Mouse (Mus musculus): ENCODE data around the gene Spns2. TPM values are rescaled to one million over a fixed set of nuclear protein-coding genes. Genes with fewer than 3 reads are reported as not detected.
A peak's percentile ranks its signal among the peaks of the same experiment; 100 is the strongest.

Gene Spns2
- polyA plus RNA-seq, 1 experiment from 2014 or later: 23.6 TPM

GRCm38 (mm10) chr11:72481952-72482351 is 7.8 kb downstream of the Spns2 start:
- H3K4me1 ChIP-seq (replicated peaks; ENCODE audit: control insufficient read depth, insufficient read depth): peaks cover 2% of the 10 kb centered on the region; the same call in 1 of the 2 replicates
- no peak overlapping the region for H3K9ac ChIP-seq (ENCODE audit: low read length)
- H3K27ac ChIP-seq (replicated peaks): 0 out of 2 replicates have a peak overlapping the region, but pooled peaks have one; percentile 56
- DNase-seq (ENCODE audit: low spot score) (no peak), ATAC-seq (ENCODE audit: low FRiP score, low TSS enrichment) (no peak)
- no peak overlapping the region for H3K4me2 ChIP-seq (replicated peaks; ENCODE audit: low read depth)
- no peak overlapping the region for H3K4me3 ChIP-seq (ENCODE audit: low read depth, low read length)
- 61% methylated on average over 4 of the region's 4 CpGs for WGBS
- H3K9me3 ChIP-seq (ENCODE audit: control insufficient read depth, low read length): no peaks in the 10 kb centered on the region
- no peaks in the 10 kb centered on the region for H3K36me3 ChIP-seq (ENCODE audit: control insufficient read depth, insufficient read depth, low read length)
- TF ChIP-seq EP300 (optimal IDR thresholded peaks at IDR 0.05) (no peak), CTCF (IDR thresholded peaks at IDR 0.05; ENCODE audit: low read depth) (no peak)
- no peaks in the 10 kb centered on the region for H3K27me3 ChIP-seq (ENCODE audit: control insufficient read depth, insufficient read depth, low read length)

GRCm38 (mm10) chr11:72481313-72481712 is 8.4 kb downstream of the Spns2 start:
- H3K27ac ChIP-seq (replicated peaks): no peak overlapping the region
- no peaks in the 10 kb centered on the region for H3K27me3 ChIP-seq (ENCODE audit: control insufficient read depth, insufficient read depth, low read length)
- no peaks in the 10 kb centered on the region for H3K9me3 ChIP-seq (ENCODE audit: control insufficient read depth, low read length)
- H3K4me3 ChIP-seq (ENCODE audit: low read depth, low read length): no peak overlapping the region
- 54% methylated on average over 5 of the region's 5 CpGs for WGBS
- TF ChIP-seq EP300 (optimal IDR thresholded peaks at IDR 0.05) (no peak), CTCF (IDR thresholded peaks at IDR 0.05; ENCODE audit: low read depth) (no peak)
- H3K4me1 ChIP-seq (replicated peaks; ENCODE audit: control insufficient read depth, insufficient read depth): peaks cover 2% of the 10 kb centered on the region; the same call in 1 of the 2 replicates
- ATAC-seq (ENCODE audit: low FRiP score, low TSS enrichment) (no peak), DNase-seq (ENCODE audit: low spot score) (no peak)
- no peaks in the 10 kb centered on the region for H3K36me3 ChIP-seq (ENCODE audit: control insufficient read depth, insufficient read depth, low read length)
- H3K4me2 ChIP-seq (replicated peaks; ENCODE audit: low read depth): no peak overlapping the region
- H3K9ac ChIP-seq (ENCODE audit: low read length): no peak overlapping the region

GRCm38 (mm10) chr11:72479499-72479898 is 10.2 kb downstream of the Spns2 start:
- ATAC-seq (ENCODE audit: low FRiP score, low TSS enrichment) (no peak), DNase-seq (ENCODE audit: low spot score) (no peak)
- Histone ChIP-seq H3K27ac (replicated peaks) (no peak overlapping the region), H3K4me2 (replicated peaks; ENCODE audit: low read depth) (no peak overlapping the region), H3K36me3 (ENCODE audit: control insufficient read depth, insufficient read depth, low read length) (no peaks in the 10 kb centered on the region), H3K27me3 (ENCODE audit: control insufficient read depth, insufficient read depth, low read length) (no peaks in the 10 kb centered on the region), H3K4me1 (replicated peaks; ENCODE audit: control insufficient read depth, insufficient read depth) (peaks cover 2% of the 10 kb centered on the region; the same call in 1 of the 2 replicates), H3K4me3 (ENCODE audit: low read depth, low read length) (no peak overlapping the region), H3K9me3 (ENCODE audit: control insufficient read depth, low read length) (no peaks in the 10 kb centered on the region), H3K9ac (ENCODE audit: low read length) (no peak overlapping the region)
- 72% methylated on average over 2 of the region's 2 CpGs for WGBS
- TF ChIP-seq CTCF (IDR thresholded peaks at IDR 0.05; ENCODE audit: low read depth) (no peak), EP300 (optimal IDR thresholded peaks at IDR 0.05) (no peak)

GRCm38 (mm10) chr11:72478228-72478627 is 11.5 kb downstream of the Spns2 start:
- Histone ChIP-seq H3K36me3 (ENCODE audit: control insufficient read depth, insufficient read depth, low read length) (no peaks in the 10 kb centered on the region), H3K4me3 (ENCODE audit: low read depth, low read length) (no peak overlapping the region), H3K9ac (ENCODE audit: low read length) (no peak overlapping the region), H3K27me3 (ENCODE audit: control insufficient read depth, insufficient read depth, low read length) (no peaks in the 10 kb centered on the region), H3K9me3 (ENCODE audit: control insufficient read depth, low read length) (no peaks in the 10 kb centered on the region), H3K4me1 (replicated peaks; ENCODE audit: control insufficient read depth, insufficient read depth) (peaks cover 2% of the 10 kb centered on the region; the same call in 1 of the 2 replicates), H3K4me2 (replicated peaks; ENCODE audit: low read depth) (no peak overlapping the region), H3K27ac (replicated peaks) (peak overlapping the region; percentile 61)
- 60% methylated on average over 6 of the region's 6 CpGs for WGBS
- ATAC-seq (ENCODE audit: low FRiP score, low TSS enrichment) (no peak), DNase-seq (ENCODE audit: low spot score) (no peak)
- TF ChIP-seq EP300 (optimal IDR thresholded peaks at IDR 0.05): no peak
- no peak for TF ChIP-seq CTCF (IDR thresholded peaks at IDR 0.05; ENCODE audit: low read depth)

GRCm38 (mm10) chr11:72477653-72478052 is 12.1 kb downstream of the Spns2 start:
- Histone ChIP-seq H3K4me1 (replicated peaks; ENCODE audit: control insufficient read depth, insufficient read depth) (peaks cover 2% of the 10 kb centered on the region; the same call in 1 of the 2 replicates), H3K36me3 (ENCODE audit: control insufficient read depth, insufficient read depth, low read length) (no peaks in the 10 kb centered on the region), H3K27me3 (ENCODE audit: control insufficient read depth, insufficient read depth, low read length) (no peaks in the 10 kb centered on the region), H3K4me3 (ENCODE audit: low read depth, low read length) (no peak overlapping the region), H3K9me3 (ENCODE audit: control insufficient read depth, low read length) (no peaks in the 10 kb centered on the region), H3K4me2 (replicated peaks; ENCODE audit: low read depth) (no peak overlapping the region), H3K27ac (replicated peaks) (peak overlapping the region; percentile 61; the same call in 1 of the 2 replicates), H3K9ac (ENCODE audit: low read length) (no peak overlapping the region)
- TF ChIP-seq CTCF (IDR thresholded peaks at IDR 0.05; ENCODE audit: low read depth) (no peak), EP300 (optimal IDR thresholded peaks at IDR 0.05) (no peak)
- WGBS: 74% methylated on average over 1 of the region's 1 CpGs
- DNase-seq (ENCODE audit: low spot score) (no peak), ATAC-seq (ENCODE audit: low FRiP score, low TSS enrichment) (no peak)

- H3K4me2 ChIP-seq (replicated peaks; ENCODE audit: low read depth): no peak overlapping the region
- H3K9me3 ChIP-seq (ENCODE audit: control insufficient read depth, low read length): no peaks in the 10 kb centered on the region
- TF ChIP-seq EP300 (optimal IDR thresholded peaks at IDR 0.05): no peak
- no peak for TF ChIP-seq CTCF (IDR thresholded peaks at IDR 0.05; ENCODE audit: low read depth)
- DNase-seq (ENCODE audit: low spot score): no peak
- H3K27me3 ChIP-seq (ENCODE audit: control insufficient read depth, insufficient read depth, low read length): no peaks in the 10 kb centered on the region
- peaks cover 2% of the 10 kb centered on the region; the same call in 1 of the 2 replicates for H3K4me1 ChIP-seq (replicated peaks; ENCODE audit: control insufficient read depth, insufficient read depth)
- H3K4me3 ChIP-seq (ENCODE audit: low read depth, low read length): no peak overlapping the region
- ATAC-seq (ENCODE audit: low FRiP score, low TSS enrichment): peak; percentile 14; the same call in 1 of the 2 replicates
- no peak overlapping the region for H3K9ac ChIP-seq (ENCODE audit: low read length)
- H3K36me3 ChIP-seq (ENCODE audit: control insufficient read depth, insufficient read depth, low read length): no peaks in the 10 kb centered on the region
- peak overlapping the region; percentile 35 for H3K27ac ChIP-seq (replicated peaks)
- WGBS: 41% methylated on average over 5 of the region's 5 CpGs
Measured at GRCm38 (mm10) chr11:72477182-72477581, 12.5 kb downstream of the Spns2 start.

All from stomach, postnatal 0 days (tissue).